Mouse (Mus musculus) G1E (cell line): ENCODE results near the gene Sik1.

ENCODE experiments used
- CTCF ChIP-seq: IDR thresholded peaks from 2 replicates; pipeline ENCODE4 v1.5.1; 2012; ENCODE audit warnings: low read depth, low read length, inconsistent platforms, mixed read lengths
- GATA1 ChIP-seq: IDR thresholded peaks from 2 replicates; pipeline ENCODE4 v1.6.1; 2012; ENCODE audit warnings: borderline replicate concordance, low read length, inconsistent platforms, mixed read lengths
- POLR2AphosphoS5 ChIP-seq: IDR thresholded peaks from 2 replicates; pipeline ENCODE4 v1.6.1; 2012; ENCODE audit warnings: low read depth, low read length, inconsistent platforms; ENCODE audit not compliant: insufficient replicate concordance
- TAL1 ChIP-seq: conservative IDR thresholded peaks from 2 replicates; pipeline ENCODE4 v1.6.1; 2012; ENCODE audit warnings: low read depth, low read length, inconsistent platforms, mixed read lengths

GRCm38 (mm10) chr17:31873185-31873870 is 17.7 kb upstream of the Sik1 start:
- TF ChIP-seq CTCF: no peak
- no peak for TF ChIP-seq GATA1
- no peak for TF ChIP-seq TAL1
- TF ChIP-seq POLR2AphosphoS5: no peak
